Mouse (Mus musculus): ENCODE measurements around the gene Hk1. TPM values are rescaled to one million over a fixed set of nuclear protein-coding genes. Genes with fewer than 3 reads are reported as not detected.

Gene Hk1
- polyA plus RNA-seq, 1 experiment from 2014 or later = 62.6 TPM

DNA sequence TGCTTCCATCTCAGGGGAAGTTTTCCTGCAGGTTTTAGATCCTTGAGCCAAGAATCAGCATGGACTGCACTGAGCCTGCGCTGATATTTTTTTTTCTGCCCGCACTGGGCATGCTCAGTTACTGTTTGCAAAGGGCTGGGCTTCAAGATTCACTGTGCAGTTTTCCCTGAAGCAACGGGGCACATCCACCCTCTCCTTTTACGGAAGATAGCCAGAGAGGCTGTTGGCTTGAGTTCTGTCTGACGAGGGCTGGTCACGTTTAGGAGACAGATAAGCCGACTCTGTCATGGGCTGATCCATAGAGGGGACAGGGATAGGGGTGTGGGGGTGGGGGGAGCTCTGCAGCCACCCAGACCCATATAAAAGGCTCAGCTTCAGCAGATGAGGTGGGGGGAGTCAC lies 47.2 kb downstream of the Hk1 start:
- H3K27ac ChIP-seq = no peak overlapping the region
- H3K4me1 ChIP-seq (replicated peaks; ENCODE audit: insufficient read depth, low read length) = peaks cover 30% of the 10 kb centered on the region; the same call in 1 of the 2 replicates
- TF ChIP-seq CTCF (IDR thresholded peaks at IDR 0.05; ENCODE audit: low read depth) = no peak
- 0 out of 2 replicates have a peak overlapping the region, but pooled peaks have one; percentile 35 for H3K9ac ChIP-seq (ENCODE audit: low read depth, low read length)
- no peaks in the 10 kb centered on the region for H3K27me3 ChIP-seq (ENCODE audit: insufficient read depth, low read length)
- no peak overlapping the region for H3K4me3 ChIP-seq (replicated peaks; ENCODE audit: low read depth, low read length)
- WGBS = 27% methylated on average over 7 of the region's 7 CpGs
- H3K9me3 ChIP-seq (replicated peaks; ENCODE audit: low read length) = no peaks in the 10 kb centered on the region
- ATAC-seq (replicated peaks; ENCODE audit: low FRiP score, low read depth) (no peak; the same call in 1 of the 2 replicates), DNase-seq (ENCODE audit: low spot score) (peak; percentile 77)
- no peaks in the 10 kb centered on the region for H3K36me3 ChIP-seq (ENCODE audit: insufficient read depth, low read length)
- H3K4me2 ChIP-seq (ENCODE audit: low read length) = peak overlapping the region; percentile 41

DNA sequence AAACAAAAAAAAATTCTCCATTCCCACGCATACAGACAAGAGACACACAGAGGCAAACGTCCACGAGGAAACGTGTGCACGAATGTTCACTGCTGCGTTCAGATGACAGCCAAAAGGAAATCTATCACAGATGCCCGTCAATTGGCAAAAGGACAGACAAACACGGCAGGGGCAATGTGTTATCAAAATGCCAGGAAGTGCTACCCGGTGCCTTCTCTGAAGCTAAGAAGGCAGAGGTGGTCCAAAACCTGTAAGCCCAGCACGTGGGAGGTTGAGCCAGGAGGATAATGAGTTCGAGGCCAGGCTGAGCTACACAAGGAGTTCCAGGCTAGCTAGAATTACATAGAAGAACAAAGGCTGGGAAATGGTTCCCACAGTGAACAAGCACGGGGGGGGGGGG lies 47.9 kb downstream of the Hk1 start:
- whole genome bisulfite sequencing = 72% methylated on average over 12 of the region's 12 CpGs
- ATAC-seq (replicated peaks; ENCODE audit: low FRiP score, low read depth) (no peak), DNase-seq (ENCODE audit: low spot score) (no peak)
- H3K4me3 ChIP-seq (replicated peaks; ENCODE audit: low read depth, low read length) = no peak overlapping the region
- no peak overlapping the region for H3K27ac ChIP-seq
- H3K4me1 ChIP-seq (replicated peaks; ENCODE audit: insufficient read depth, low read length) = peaks cover 26% of the 10 kb centered on the region; the same call in 1 of the 2 replicates
- peak overlapping the region; percentile 41; the same call in 1 of the 2 replicates for H3K4me2 ChIP-seq (ENCODE audit: low read length)
- no peaks in the 10 kb centered on the region for H3K27me3 ChIP-seq (ENCODE audit: insufficient read depth, low read length)
- TF ChIP-seq CTCF (IDR thresholded peaks at IDR 0.05; ENCODE audit: low read depth) = no peak
- H3K9me3 ChIP-seq (replicated peaks; ENCODE audit: low read length) = no peaks in the 10 kb centered on the region
- H3K36me3 ChIP-seq (ENCODE audit: insufficient read depth, low read length) = no peaks in the 10 kb centered on the region
- H3K9ac ChIP-seq (ENCODE audit: low read depth, low read length) = no peak overlapping the region

DNA sequence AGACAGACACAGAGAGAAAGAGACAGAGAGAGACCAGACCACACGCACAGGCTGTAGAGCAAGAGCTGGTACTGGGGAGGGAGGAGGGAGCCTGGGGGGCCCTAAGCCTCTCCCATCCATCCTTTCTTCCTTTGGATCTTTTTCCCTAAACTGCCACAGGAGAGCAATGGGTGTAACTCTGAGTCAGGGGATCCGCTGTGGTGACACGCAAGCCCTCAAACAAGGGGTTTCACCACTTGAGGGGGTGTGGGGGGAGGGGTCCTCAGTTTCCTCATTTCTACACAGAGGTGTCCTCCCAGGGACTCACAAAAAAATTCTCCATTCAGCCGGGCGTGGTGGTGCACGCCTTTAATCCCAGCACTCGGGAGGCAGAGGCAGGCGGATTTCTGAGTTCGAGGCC lies 48.4 kb downstream of the Hk1 start:
- DNase-seq (ENCODE audit: low spot score) (no peak), ATAC-seq (replicated peaks; ENCODE audit: low FRiP score, low read depth) (no peak)
- Histone ChIP-seq H3K9ac (ENCODE audit: low read depth, low read length) (no peak overlapping the region), H3K9me3 (replicated peaks; ENCODE audit: low read length) (no peaks in the 10 kb centered on the region), H3K4me1 (replicated peaks; ENCODE audit: insufficient read depth, low read length) (peaks cover 22% of the 10 kb centered on the region; the same call in 1 of the 2 replicates), H3K36me3 (ENCODE audit: insufficient read depth, low read length) (no peaks in the 10 kb centered on the region), H3K27me3 (ENCODE audit: insufficient read depth, low read length) (no peaks in the 10 kb centered on the region), H3K4me2 (ENCODE audit: low read length) (no peak overlapping the region), H3K4me3 (replicated peaks; ENCODE audit: low read depth, low read length) (no peak overlapping the region), H3K27ac (no peak overlapping the region)
- TF ChIP-seq CTCF (IDR thresholded peaks at IDR 0.05; ENCODE audit: low read depth) = no peak
- WGBS = 94% methylated on average over 7 of the region's 9 CpGs

DNA sequence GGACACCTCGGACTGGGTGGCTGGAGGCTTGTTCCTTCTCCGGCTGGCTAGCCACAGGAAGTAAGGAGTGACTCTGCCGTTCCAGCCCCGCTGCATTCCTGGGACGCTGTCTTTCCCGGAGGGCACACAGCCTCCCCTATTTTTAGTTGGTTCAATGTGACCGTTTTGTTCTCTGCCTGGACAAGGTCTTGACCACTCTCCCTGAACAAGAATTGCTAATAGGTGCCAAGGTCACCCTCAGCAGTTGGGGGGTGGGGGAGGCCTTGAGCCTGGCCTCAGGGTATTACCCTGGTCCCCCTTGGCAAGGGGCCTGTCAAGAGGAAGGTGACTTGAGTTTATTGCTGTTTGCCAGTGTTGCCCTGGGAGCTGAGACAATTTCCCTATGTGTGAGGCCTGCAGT lies 49.9 kb downstream of the Hk1 start:
- peak overlapping the region; percentile 80 for H3K27ac ChIP-seq

DNA sequence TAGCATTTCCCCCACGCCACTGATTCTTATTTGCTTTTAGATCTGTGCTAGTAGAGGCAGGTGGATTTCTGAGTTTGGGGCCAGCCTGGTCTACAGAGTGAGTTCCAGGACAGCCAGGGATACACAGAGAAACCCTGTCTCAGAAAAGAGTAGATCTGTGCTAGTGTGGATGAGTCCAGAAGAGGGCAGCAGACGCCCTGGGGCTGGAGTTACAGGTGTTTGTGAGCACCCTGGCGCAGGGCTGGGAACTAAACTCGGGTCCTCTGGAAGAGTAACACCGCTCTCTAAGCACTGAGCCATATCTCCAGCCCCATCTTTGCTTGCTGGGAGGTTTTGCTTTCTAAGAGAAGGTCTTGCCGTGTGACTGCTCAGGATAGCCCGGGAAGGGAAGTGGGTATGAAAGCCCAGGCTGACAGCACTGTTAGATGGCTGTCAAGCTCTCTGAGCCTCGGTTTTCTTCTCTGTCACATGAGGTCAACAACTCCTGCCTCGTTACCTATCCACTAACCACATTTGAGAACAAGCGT lies 50.8 kb downstream of the Hk1 start:
- no peak overlapping the region for H3K9ac ChIP-seq (ENCODE audit: low read depth, low read length)
- H3K27me3 ChIP-seq (ENCODE audit: insufficient read depth, low read length) = no peaks in the 10 kb centered on the region
- no peak overlapping the region for H3K4me2 ChIP-seq (ENCODE audit: low read length)
- no peak for DNase-seq (ENCODE audit: low spot score)
- WGBS = 86% methylated on average over 10 of the region's 10 CpGs
- no peak overlapping the region for H3K4me3 ChIP-seq (replicated peaks; ENCODE audit: low read depth, low read length)
- H3K36me3 ChIP-seq (ENCODE audit: insufficient read depth, low read length) = no peaks in the 10 kb centered on the region
- ATAC-seq (replicated peaks; ENCODE audit: low FRiP score, low read depth) = no peak
- H3K4me1 ChIP-seq (replicated peaks; ENCODE audit: insufficient read depth, low read length) = peaks cover 15% of the 10 kb centered on the region; the same call in 1 of the 2 replicates
- H3K9me3 ChIP-seq (replicated peaks; ENCODE audit: low read length) = no peaks in the 10 kb centered on the region
- peak; percentile 29; the same call in 1 of the 2 replicates for TF ChIP-seq CTCF (IDR thresholded peaks at IDR 0.05; ENCODE audit: low read depth)
- peak overlapping the region; percentile 80 for H3K27ac ChIP-seq

More for the DNA sequence above, 49.9 kb downstream of the Hk1 start:
- Histone ChIP-seq H3K4me1 (replicated peaks; ENCODE audit: insufficient read depth, low read length) (peaks cover 15% of the 10 kb centered on the region; the same call in 1 of the 2 replicates), H3K9me3 (replicated peaks; ENCODE audit: low read length) (no peaks in the 10 kb centered on the region), H3K4me3 (replicated peaks; ENCODE audit: low read depth, low read length) (no peak overlapping the region), H3K36me3 (ENCODE audit: insufficient read depth, low read length) (no peaks in the 10 kb centered on the region), H3K9ac (ENCODE audit: low read depth, low read length) (no peak overlapping the region), H3K27me3 (ENCODE audit: insufficient read depth, low read length) (no peaks in the 10 kb centered on the region), H3K4me2 (ENCODE audit: low read length) (0 out of 2 replicates have a peak overlapping the region, but pooled peaks have one; percentile 7)
- DNase-seq (ENCODE audit: low spot score) (peak; percentile 44), ATAC-seq (replicated peaks; ENCODE audit: low FRiP score, low read depth) (peak; percentile 51; the same call in 1 of the 2 replicates)
- TF ChIP-seq CTCF (IDR thresholded peaks at IDR 0.05; ENCODE audit: low read depth) = no peak
- WGBS = 36% methylated on average over 7 of the region's 7 CpGs

DNA sequence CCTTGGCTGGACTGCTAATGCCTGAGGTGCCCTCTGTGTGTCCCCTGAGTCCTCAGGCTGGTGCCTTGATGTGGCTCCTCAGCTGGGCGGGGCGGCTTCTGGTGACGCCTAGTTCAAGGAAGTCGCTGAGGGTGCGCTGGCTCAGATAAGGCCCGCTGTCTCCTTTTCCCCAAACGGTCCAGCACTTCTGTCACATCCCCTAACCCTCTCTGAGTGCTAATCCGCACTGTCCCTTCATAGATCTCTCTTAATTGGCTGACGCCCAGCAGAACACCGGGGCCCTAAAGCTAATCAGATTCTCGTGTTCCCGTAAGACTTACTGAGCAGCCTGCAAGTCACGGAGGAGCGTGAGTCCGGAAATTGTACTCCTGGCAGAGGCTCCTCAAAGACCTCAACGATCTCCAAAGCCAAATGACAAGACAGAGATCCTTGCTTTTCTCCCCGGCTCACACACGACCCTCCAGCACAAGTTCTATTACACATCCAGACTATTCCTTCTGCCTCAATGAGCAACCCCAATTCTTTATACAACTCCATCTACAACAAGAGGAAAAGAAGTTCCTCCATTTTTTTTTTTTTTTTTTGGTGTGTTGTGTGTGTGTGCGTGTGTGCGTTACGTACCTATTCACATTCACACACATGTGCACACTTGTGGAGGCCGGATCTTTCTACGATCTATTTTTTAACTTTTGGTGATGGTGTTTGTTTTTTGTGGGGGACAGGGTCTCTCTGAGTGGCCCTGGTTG lies 52.0 kb downstream of the Hk1 start:
- no peak overlapping the region for H3K4me2 ChIP-seq (ENCODE audit: low read length)
- WGBS = 46% methylated on average over 23 of the region's 23 CpGs
- no peak for ATAC-seq (replicated peaks; ENCODE audit: low FRiP score, low read depth)

More for the DNA sequence above, 52.0 kb downstream of the Hk1 start:
- Histone ChIP-seq H3K27me3 (ENCODE audit: insufficient read depth, low read length) (no peaks in the 10 kb centered on the region), H3K27ac (no peak overlapping the region), H3K36me3 (ENCODE audit: insufficient read depth, low read length) (no peaks in the 10 kb centered on the region), H3K9me3 (replicated peaks; ENCODE audit: low read length) (no peaks in the 10 kb centered on the region), H3K4me3 (replicated peaks; ENCODE audit: low read depth, low read length) (no peak overlapping the region), H3K9ac (ENCODE audit: low read depth, low read length) (no peak overlapping the region), H3K4me1 (replicated peaks; ENCODE audit: insufficient read depth, low read length) (peaks cover 14% of the 10 kb centered on the region; the same call in 1 of the 2 replicates)
- no peak for TF ChIP-seq CTCF (IDR thresholded peaks at IDR 0.05; ENCODE audit: low read depth)
- no peak for DNase-seq (ENCODE audit: low spot score)
